Mouse (Mus musculus) forebrain, postnatal 0 days (tissue): ENCODE results near the gene Cntnap2. TPM values are rescaled to one million over a fixed set of nuclear protein-coding genes. Genes with fewer than 3 reads are reported as not detected.
"Not testable (repeated sequence)": the region's sequence is repeated elsewhere in the genome, so short reads cannot be mapped to it uniquely, and the experiment has no call there.

Experiments used
- ATAC-seq: fragments of 200-750 bp; cut with Nextera tagmentation; 2 replicates; pipeline ENCODE4 v1.8.0; 2017; ENCODE audit warnings: mild to moderate bottlenecking, moderate library complexity
- DNase-seq: peaks from one replicate; pipeline ENCODE4 v3.0.0-alpha.2; 2015
- H3K27ac ChIP-seq: fragments of 300-500 bp; sonication (generic); 2 replicates; pipeline ENCODE4 v1.5.1; 2014; ENCODE audit warnings: low read depth, mild to moderate bottlenecking, antibody characterized with exemption, low read length, moderate library complexity, mixed read lengths
- H3K27me3 ChIP-seq: fragments of 300-500 bp; sonication (generic); 2 replicates; pipeline ENCODE4 v1.6.1; 2014; ENCODE audit warnings: mild to moderate bottlenecking, low read length, mixed read lengths; ENCODE audit not compliant: insufficient read depth
- H3K36me3 ChIP-seq: fragments of 300-500 bp; sonication (generic); 2 replicates; pipeline ENCODE4 v1.6.1; 2014; ENCODE audit warnings: mild to moderate bottlenecking, moderate library complexity; ENCODE audit not compliant: insufficient read depth
- H3K4me1 ChIP-seq: fragments of 300-500 bp; sonication (generic); 2 replicates; pipeline ENCODE4 v1.6.1; 2014; ENCODE audit warnings: antibody characterized with exemption; ENCODE audit not compliant: insufficient read depth
- H3K4me2 ChIP-seq: fragments of 300-500 bp; sonication (generic); 2 replicates; pipeline ENCODE4 v1.6.1; 2014; ENCODE audit warnings: low read depth, mild to moderate bottlenecking, moderate library complexity
- H3K4me3 ChIP-seq: fragments of 300-500 bp; sonication (generic); 2 replicates; pipeline ENCODE4 v1.5.1; 2014; ENCODE audit warnings: low read depth, low read length, mixed read lengths
- H3K9ac ChIP-seq: fragments of 300-500 bp; sonication (generic); 2 replicates; pipeline ENCODE4 v1.6.1; 2014; ENCODE audit warnings: mild to moderate bottlenecking
- H3K9me3 ChIP-seq: fragments of 300-500 bp; sonication (generic); 2 replicates; pipeline ENCODE4 v1.6.1; 2016; ENCODE audit warnings: low read length
- CTCF ChIP-seq: sonication (generic); IDR thresholded peaks from 2 replicates; pipeline ENCODE4 v1.5.1; 2016; ENCODE audit warnings: antibody characterized with exemption, control low read depth, low read depth
- WGBS: fragments of 180-500 bp; shearing (Covaris S2); extraction: QIAGEN DNeasy Blood & Tissue Kit; methylation state at CpG from one replicate; pipeline ENCODE4 v1.1.7; 2014; 5-methylcytosine and 5-hydroxymethylcytosine counted together
- polyA plus RNA-seq: library from polyadenylated mRNA; unstranded; fragments of >200 nt; fragmentation: Nextera tagmentation; extraction: Ambion mirVana; gene quantifications from 2 replicates; pipeline ENCODE4 v1.2.1, GENCODE M21; 2015
- total RNA-seq: library from RNA; depleted of rRNA; stranded (reverse); fragments of >200 nt; gene quantifications from 2 replicates; pipeline ENCODE4 v1.2.3, GENCODE M21; 2014

Cntnap2 gene
- total and polyA plus RNA-seq, 2 experiments from 2014 or later, result 50.2 to 107 TPM

DNA sequence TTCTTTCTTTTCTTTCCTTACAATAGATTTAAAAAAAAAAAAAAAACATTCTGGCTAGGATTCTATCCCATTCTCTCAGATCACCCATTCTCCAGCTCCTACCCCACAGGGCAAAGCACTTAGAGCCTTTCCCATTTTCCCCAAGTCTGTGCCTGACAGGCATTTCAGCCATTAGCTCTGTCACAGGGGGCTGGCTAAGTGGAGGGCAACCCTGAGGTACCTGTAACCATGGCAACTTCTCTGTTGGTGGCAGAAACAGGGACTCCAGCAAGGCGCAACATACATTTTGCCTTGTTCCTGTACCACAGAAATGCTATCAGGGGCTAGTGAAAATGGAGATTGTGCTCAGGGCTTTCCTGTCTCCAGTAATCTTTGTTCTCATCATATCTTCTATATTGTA is 2220.0 kb downstream of the Cntnap2 start:
- no peak for TF ChIP-seq CTCF
- Histone ChIP-seq H3K9me3 (no peaks in the 10 kb centered on the region), H3K4me2 (no peak overlapping the region), H3K27me3 (no peaks in the 10 kb centered on the region), H3K9ac (no peak overlapping the region), H3K4me3 (no peak overlapping the region), H3K36me3 (no peaks in the 10 kb centered on the region), H3K27ac (no peak overlapping the region), H3K4me1 (peaks cover 27% of the 10 kb centered on the region)
- 10% methylated on average over 1 of the region's 1 CpGs for WGBS
- ATAC-seq (peak; percentile 73; the same call in 1 of the 2 replicates), DNase-seq (no peak)

DNA sequence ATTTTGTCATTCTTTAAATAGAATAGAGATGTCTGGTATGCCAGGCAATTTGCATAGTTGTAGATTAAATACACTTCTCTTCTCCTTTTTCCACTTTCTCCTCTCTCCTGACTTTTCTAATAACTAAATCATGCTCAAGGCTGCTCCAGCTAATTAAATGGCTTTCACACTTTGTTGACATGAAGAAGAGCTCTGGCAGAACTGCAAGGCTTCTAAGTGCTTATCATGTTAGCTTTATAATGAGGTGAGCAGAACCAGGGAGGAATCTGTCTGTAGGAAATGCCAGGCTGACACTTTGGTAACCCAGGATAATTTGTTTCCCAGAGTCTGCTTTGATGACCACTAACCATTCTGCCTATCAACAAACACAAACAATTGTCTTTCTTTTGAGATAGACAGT is 2222.4 kb downstream of the Cntnap2 start:
- Histone ChIP-seq H3K9me3 (no peaks in the 10 kb centered on the region), H3K36me3 (no peaks in the 10 kb centered on the region), H3K4me2 (no peak overlapping the region), H3K27ac (no peak overlapping the region), H3K4me1 (peaks cover 14% of the 10 kb centered on the region), H3K27me3 (no peaks in the 10 kb centered on the region), H3K9ac (no peak overlapping the region), H3K4me3 (no peak overlapping the region)
- ATAC-seq (no peak), DNase-seq (no peak)
- no peak for TF ChIP-seq CTCF

DNA sequence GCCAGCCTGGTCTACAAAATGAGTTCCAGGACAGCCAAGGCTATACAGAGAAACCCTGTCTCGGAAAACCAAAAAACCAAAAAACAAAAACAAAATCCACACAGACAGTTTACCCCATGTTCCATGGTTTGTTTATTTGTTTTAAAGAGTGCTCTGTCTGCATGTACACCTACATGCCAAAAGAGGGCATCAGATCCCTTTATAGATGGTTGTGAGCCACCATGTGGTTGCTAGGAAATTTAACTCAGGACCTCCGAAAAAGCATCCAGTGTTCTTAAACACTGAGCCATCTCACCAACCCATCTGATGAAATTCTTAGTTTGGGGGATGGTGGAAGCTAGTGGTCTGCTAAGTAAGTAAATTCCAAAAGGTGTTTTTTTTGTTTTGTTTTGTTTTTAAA is 2225.6 kb downstream of the Cntnap2 start:
- Histone ChIP-seq H3K27ac (no peak overlapping the region), H3K9ac (no peak overlapping the region), H3K27me3 (no peaks in the 10 kb centered on the region), H3K36me3 (no peaks in the 10 kb centered on the region), H3K4me2 (no peak overlapping the region), H3K9me3 (no peaks in the 10 kb centered on the region), H3K4me1 (peaks cover 13% of the 10 kb centered on the region; the same call in 1 of the 2 replicates), H3K4me3 (no peak overlapping the region)
- peak; percentile 60 for TF ChIP-seq CTCF
- WGBS, result 63% methylated on average over 2 of the region's 2 CpGs
- DNase-seq (no peak), ATAC-seq (no peak)

DNA sequence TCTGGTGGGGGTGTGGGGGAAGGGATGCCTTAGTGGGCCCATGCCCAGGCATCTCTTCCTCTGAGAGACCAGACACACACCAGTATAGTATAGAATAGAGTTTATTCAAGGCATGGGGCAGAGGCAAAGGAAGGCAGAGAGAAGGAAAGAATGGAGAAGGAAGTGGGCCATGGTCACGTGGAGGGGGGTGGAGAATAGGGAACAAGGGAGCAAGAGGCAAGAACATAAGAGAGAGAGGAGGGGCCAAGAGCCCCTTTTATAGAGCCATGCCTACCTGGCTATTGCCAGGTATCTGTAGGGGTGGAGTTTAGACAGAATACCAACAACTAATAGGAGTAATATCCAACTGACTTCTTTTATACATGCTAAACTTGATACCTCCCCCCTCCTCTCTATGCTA is 2226.6 kb downstream of the Cntnap2 start:
- Histone ChIP-seq H3K9me3 (no peaks in the 10 kb centered on the region), H3K4me1 (peaks cover 13% of the 10 kb centered on the region; the same call in 1 of the 2 replicates), H3K27ac (no peak overlapping the region), H3K4me2 (no peak overlapping the region), H3K36me3 (no peaks in the 10 kb centered on the region), H3K4me3 (no peak overlapping the region), H3K9ac (no peak overlapping the region), H3K27me3 (no peaks in the 10 kb centered on the region)
- no peak for ATAC-seq
- no peak for TF ChIP-seq CTCF
- WGBS, result 56% methylated on average over 1 of the region's 1 CpGs
- DNase-seq, result no peak

GRCm38 (mm10) chr6:47286247-47286967 is 2227.2 kb downstream of the Cntnap2 start:
- not testable (repeated sequence) for H3K9ac ChIP-seq, H3K36me3 ChIP-seq, H3K4me2 ChIP-seq, H3K27me3 ChIP-seq, ATAC-seq, H3K9me3 ChIP-seq, DNase-seq, H3K4me3 ChIP-seq
- Histone ChIP-seq H3K27ac (peak overlapping the region; percentile 67; the same call in 1 of the 2 replicates), H3K4me1 (peaks cover 13% of the 10 kb centered on the region; the same call in 1 of the 2 replicates)
- WGBS, result 59% methylated on average over 12 of the region's 12 CpGs

DNA sequence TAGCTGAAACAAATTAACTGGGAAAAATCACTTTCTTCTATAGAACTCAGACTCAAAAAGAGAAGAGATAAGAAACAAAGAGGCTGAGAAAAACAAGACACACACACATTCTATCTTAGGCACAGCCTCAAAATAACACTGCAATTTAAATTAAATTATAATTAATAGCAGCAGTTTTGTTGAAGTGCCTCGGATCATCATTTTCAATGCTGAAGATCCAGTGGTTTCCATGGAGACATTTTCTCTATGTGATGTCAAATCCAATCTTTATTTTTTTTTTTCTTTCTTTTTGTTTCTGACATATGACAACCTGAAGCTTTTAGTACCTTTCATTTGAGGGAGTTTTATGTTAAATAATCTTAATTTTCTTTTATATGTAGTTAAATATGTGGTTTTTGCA is 2228.6 kb downstream of the Cntnap2 start:
- Histone ChIP-seq H3K9me3 (no peaks in the 10 kb centered on the region), H3K4me3 (no peak overlapping the region), H3K4me2 (no peak overlapping the region), H3K36me3 (no peaks in the 10 kb centered on the region), H3K9ac (no peak overlapping the region), H3K27me3 (no peaks in the 10 kb centered on the region), H3K4me1 (peaks cover 13% of the 10 kb centered on the region; the same call in 1 of the 2 replicates), H3K27ac (peak overlapping the region; percentile 84)
- no peak for DNase-seq
- no peak for TF ChIP-seq CTCF
- ATAC-seq, result peak; percentile 85; the same call in 1 of the 2 replicates
- 16% methylated on average over 1 of the region's 1 CpGs for WGBS

DNA sequence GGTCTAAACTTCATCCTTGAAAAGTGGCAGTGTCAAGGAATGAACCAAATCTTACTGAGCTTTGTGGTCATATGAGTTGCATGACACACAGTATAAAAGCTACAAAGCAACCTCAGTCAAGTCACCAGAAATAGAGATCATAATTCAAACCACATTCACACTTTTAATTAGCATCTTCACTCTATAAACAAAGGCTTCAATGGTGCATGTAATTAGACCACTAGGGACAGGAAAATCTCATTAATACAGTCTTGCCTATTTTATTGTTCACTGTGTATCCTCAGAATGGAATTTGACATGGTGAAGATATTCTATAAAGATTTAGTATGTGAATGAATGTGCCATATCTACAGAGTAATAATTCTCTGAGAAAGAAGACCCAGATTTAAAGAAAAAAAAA is 2232.8 kb downstream of the Cntnap2 start:
- TF ChIP-seq CTCF, result no peak
- peaks cover 13% of the 10 kb centered on the region; the same call in 1 of the 2 replicates for H3K4me1 ChIP-seq
- no peak overlapping the region for H3K4me2 ChIP-seq
- ATAC-seq (no peak), DNase-seq (no peak)
- no peak overlapping the region for H3K4me3 ChIP-seq
- no peak overlapping the region for H3K9ac ChIP-seq
- no peaks in the 10 kb centered on the region for H3K36me3 ChIP-seq
- H3K9me3 ChIP-seq, result no peaks in the 10 kb centered on the region
- H3K27me3 ChIP-seq, result no peaks in the 10 kb centered on the region
- H3K27ac ChIP-seq, result no peak overlapping the region
